Mouse (Mus musculus): Measurements from ENCODE around the gene Gbgt1. TPM values are rescaled to one million over a fixed set of nuclear protein-coding genes. Genes with fewer than 3 reads are reported as not detected.
A peak's percentile ranks its signal among the peaks of the same experiment; 100 is the strongest.

Gene Gbgt1
- not detected in 2 replicates for polyA plus RNA-seq (2014; fragmentation: Nextera tagmentation; extraction: Ambion mirVana)

- no peak within 1 kb of the TSS for H3K27ac ChIP-seq (replicated peaks in 1 of 2; ENCODE audit: control insufficient read depth in 1 of 2, insufficient read depth in 1 of 2, low read depth in 2 of 2, low read length in 2 of 2)
- no peak for ATAC-seq (ENCODE audit: insufficient number of reproducible peaks, insufficient read depth, low FRiP score, low read depth)
- no peaks in the 10 kb centered on the region for H3K27me3 ChIP-seq (ENCODE audit: control insufficient read depth, insufficient read depth, low read length)
- no peaks in the 10 kb centered on the region for H3K4me1 ChIP-seq (ENCODE audit: control insufficient read depth in 2 of 2, insufficient read depth in 2 of 2, low read length in 2 of 2)
- 73% methylated on average over 5 of the region's 5 CpGs for WGBS
- H3K36me3 ChIP-seq (ENCODE audit: control insufficient read depth, insufficient read depth, low read length) = no peaks in the 10 kb centered on the region
- H3K9me3 ChIP-seq (ENCODE audit: control insufficient read depth, low read length) = no peaks in the 10 kb centered on the region
- no peak within 1 kb of the TSS for H3K4me3 ChIP-seq (ENCODE audit: control insufficient read depth in 1 of 2, insufficient read depth in 1 of 2, low read depth in 1 of 2, low read length in 2 of 2)
- H3K4me2 ChIP-seq (ENCODE audit: low read length) = no peak within 1 kb of the TSS
- H3K9ac ChIP-seq (ENCODE audit: low read length) = no peak within 1 kb of the TSS
These were observed at the start of gene Gbgt1 for GRCm38 (mm10) chr2:28496671-28497070. Gene Gbgt1, plus strand, starts transcription at chr2:28496891.

DNA sequence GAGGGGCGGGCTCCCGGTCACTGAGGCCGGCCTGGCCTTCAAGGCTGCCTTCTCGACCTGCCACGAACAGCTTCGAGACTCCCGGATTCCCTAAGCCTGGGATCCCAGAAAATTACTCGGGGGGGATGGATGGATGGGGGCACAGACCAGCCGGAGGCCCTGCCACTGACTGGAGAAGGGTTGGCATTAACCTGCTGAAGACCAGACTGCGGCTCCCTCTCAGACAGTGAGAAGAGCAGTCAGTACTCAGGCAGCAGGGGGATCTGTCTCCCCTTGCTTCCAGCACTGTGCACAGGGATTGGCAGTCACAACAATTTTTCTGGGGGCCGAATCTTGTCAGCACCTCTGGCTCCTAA is 49.4 kb upstream of the Gbgt1 start:
- H3K9ac ChIP-seq (ENCODE audit: low read length) = peak overlapping the region; percentile 85
- peaks cover 20% of the 10 kb centered on the region for H3K36me3 ChIP-seq (ENCODE audit: control insufficient read depth, insufficient read depth, low read length)
- peaks cover 7% of the 10 kb centered on the region; the same call in 1 of the 2 replicates for H3K27me3 ChIP-seq (ENCODE audit: control insufficient read depth, insufficient read depth, low read length)
- peak overlapping the region in 1 of 2 experiments; percentile 62; a peak in 1 of 4 replicates for H3K27ac ChIP-seq (replicated peaks in 1 of 2; ENCODE audit: control insufficient read depth in 1 of 2, insufficient read depth in 1 of 2, low read depth in 2 of 2, low read length in 2 of 2)
- peak; percentile 24; the same call in 1 of the 2 replicates for ATAC-seq (ENCODE audit: insufficient number of reproducible peaks, insufficient read depth, low FRiP score, low read depth)
- peak overlapping the region; percentile 97 for H3K4me2 ChIP-seq (ENCODE audit: low read length)
- H3K4me3 ChIP-seq (ENCODE audit: control insufficient read depth in 1 of 2, insufficient read depth in 1 of 2, low read depth in 1 of 2, low read length in 2 of 2) = peak overlapping the region; percentile 74 to 75
- WGBS = 6% methylated on average over 11 of the region's 11 CpGs
- no peaks in the 10 kb centered on the region for H3K9me3 ChIP-seq (ENCODE audit: control insufficient read depth, low read length)
- H3K4me1 ChIP-seq (ENCODE audit: control insufficient read depth in 2 of 2, insufficient read depth in 2 of 2, low read length in 2 of 2) = peaks cover 4% of the 10 kb centered on the region in 2 experiments; a peak in 2 of 4 replicates

GRCm38 (mm10) chr2:28451663-28452062 is 45.0 kb upstream of the Gbgt1 start:
- H3K4me1 ChIP-seq (ENCODE audit: control insufficient read depth in 2 of 2, insufficient read depth in 2 of 2, low read length in 2 of 2) = peaks cover 0 to 2% of the 10 kb centered on the region in 2 experiments; a peak in 1 of 4 replicates
- H3K36me3 ChIP-seq (ENCODE audit: control insufficient read depth, insufficient read depth, low read length) = peaks cover 32% of the 10 kb centered on the region
- H3K27me3 ChIP-seq (ENCODE audit: control insufficient read depth, insufficient read depth, low read length) = no peaks in the 10 kb centered on the region
- no peak overlapping the region for H3K4me2 ChIP-seq (ENCODE audit: low read length)
- no peaks in the 10 kb centered on the region for H3K9me3 ChIP-seq (ENCODE audit: control insufficient read depth, low read length)
- H3K9ac ChIP-seq (ENCODE audit: low read length) = no peak overlapping the region
- H3K27ac ChIP-seq (replicated peaks in 1 of 2; ENCODE audit: control insufficient read depth in 1 of 2, insufficient read depth in 1 of 2, low read depth in 2 of 2, low read length in 2 of 2) = no peak overlapping the region
- no peak for ATAC-seq (ENCODE audit: insufficient number of reproducible peaks, insufficient read depth, low FRiP score, low read depth)
- WGBS = 81% methylated on average over 11 of the region's 11 CpGs
- H3K4me3 ChIP-seq (ENCODE audit: control insufficient read depth in 1 of 2, insufficient read depth in 1 of 2, low read depth in 1 of 2, low read length in 2 of 2) = no peak overlapping the region

- Histone ChIP-seq H3K9ac (ENCODE audit: low read length) (no peak overlapping the region), H3K27me3 (ENCODE audit: control insufficient read depth, insufficient read depth, low read length) (no peaks in the 10 kb centered on the region), H3K9me3 (ENCODE audit: control insufficient read depth, low read length) (no peaks in the 10 kb centered on the region), H3K27ac (replicated peaks in 1 of 2; ENCODE audit: control insufficient read depth in 1 of 2, insufficient read depth in 1 of 2, low read depth in 2 of 2, low read length in 2 of 2) (no peak overlapping the region), H3K4me1 (ENCODE audit: control insufficient read depth in 2 of 2, insufficient read depth in 2 of 2, low read length in 2 of 2) (no peaks in the 10 kb centered on the region), H3K4me2 (ENCODE audit: low read length) (no peak overlapping the region), H3K4me3 (ENCODE audit: control insufficient read depth in 1 of 2, insufficient read depth in 1 of 2, low read depth in 1 of 2, low read length in 2 of 2) (no peak overlapping the region), H3K36me3 (ENCODE audit: control insufficient read depth, insufficient read depth, low read length) (peaks cover 32% of the 10 kb centered on the region)
- 80% methylated on average over 6 of the region's 6 CpGs for WGBS
- ATAC-seq (ENCODE audit: insufficient number of reproducible peaks, insufficient read depth, low FRiP score, low read depth) = no peak
These were observed 43.2 kb upstream of the Gbgt1 start for GRCm38 (mm10) chr2:28453539-28453938.

DNA sequence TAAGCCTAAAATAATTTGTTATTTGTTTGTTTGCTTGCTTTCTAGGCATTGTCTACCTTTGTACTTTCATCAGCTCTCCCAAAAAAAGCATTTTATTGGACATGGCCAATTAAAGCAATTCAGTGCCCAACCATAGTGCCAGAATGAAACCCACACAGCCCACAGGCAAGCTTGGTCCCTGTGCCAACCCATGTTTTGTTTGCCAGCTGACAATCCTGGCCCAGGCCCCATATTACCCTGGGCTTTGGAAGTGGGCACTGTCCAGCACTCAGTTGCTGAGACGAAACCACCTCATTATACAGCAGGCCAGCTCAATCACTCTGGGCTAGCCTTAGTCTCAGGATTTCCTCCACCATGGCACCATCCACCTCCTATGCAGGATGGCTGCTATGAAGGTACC is 40.1 kb upstream of the Gbgt1 start:
- Histone ChIP-seq H3K4me1 (ENCODE audit: control insufficient read depth in 2 of 2, insufficient read depth in 2 of 2, low read length in 2 of 2) (no peaks in the 10 kb centered on the region), H3K27ac (replicated peaks in 1 of 2; ENCODE audit: control insufficient read depth in 1 of 2, insufficient read depth in 1 of 2, low read depth in 2 of 2, low read length in 2 of 2) (no peak overlapping the region), H3K4me2 (ENCODE audit: low read length) (no peak overlapping the region), H3K9ac (ENCODE audit: low read length) (no peak overlapping the region), H3K36me3 (ENCODE audit: control insufficient read depth, insufficient read depth, low read length) (peaks cover 19% of the 10 kb centered on the region; the same call in 1 of the 2 replicates), H3K27me3 (ENCODE audit: control insufficient read depth, insufficient read depth, low read length) (no peaks in the 10 kb centered on the region), H3K9me3 (ENCODE audit: control insufficient read depth, low read length) (no peaks in the 10 kb centered on the region), H3K4me3 (ENCODE audit: control insufficient read depth in 1 of 2, insufficient read depth in 1 of 2, low read depth in 1 of 2, low read length in 2 of 2) (no peak overlapping the region)
- ATAC-seq (ENCODE audit: insufficient number of reproducible peaks, insufficient read depth, low FRiP score, low read depth) = no peak
- 62% methylated on average over 1 of the region's 1 CpGs for WGBS

DNA sequence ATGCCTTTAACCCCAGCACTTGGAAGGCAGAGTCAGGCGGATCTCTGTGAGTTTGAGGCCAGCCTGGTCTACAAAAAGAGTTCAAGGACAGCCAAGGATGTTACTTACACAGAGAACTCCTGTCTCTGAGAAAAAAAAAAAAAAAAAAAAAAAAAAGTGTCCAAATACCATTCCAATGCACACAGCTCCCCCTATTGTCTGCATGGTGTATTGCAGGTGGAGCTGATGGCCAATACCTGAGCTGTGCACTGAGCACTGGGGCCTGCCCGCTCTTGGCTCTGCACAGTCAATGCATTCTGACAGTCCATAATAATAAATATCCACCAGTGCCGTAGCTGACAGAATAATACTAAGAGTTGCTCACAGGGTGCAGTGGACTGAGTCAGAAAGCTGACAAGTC is 32.8 kb upstream of the Gbgt1 start:
- WGBS = 43% methylated on average over 3 of the region's 3 CpGs
- Histone ChIP-seq H3K4me1 (ENCODE audit: control insufficient read depth in 2 of 2, insufficient read depth in 2 of 2, low read length in 2 of 2) (peaks cover 8 to 11% of the 10 kb centered on the region in 2 experiments), H3K4me2 (ENCODE audit: low read length) (no peak overlapping the region), H3K27me3 (ENCODE audit: control insufficient read depth, insufficient read depth, low read length) (peaks cover 17% of the 10 kb centered on the region), H3K9me3 (ENCODE audit: control insufficient read depth, low read length) (no peaks in the 10 kb centered on the region), H3K27ac (replicated peaks in 1 of 2; ENCODE audit: control insufficient read depth in 1 of 2, insufficient read depth in 1 of 2, low read depth in 2 of 2, low read length in 2 of 2) (no peak overlapping the region), H3K36me3 (ENCODE audit: control insufficient read depth, insufficient read depth, low read length) (no peaks in the 10 kb centered on the region; the same call in 1 of the 2 replicates), H3K4me3 (ENCODE audit: control insufficient read depth in 1 of 2, insufficient read depth in 1 of 2, low read depth in 1 of 2, low read length in 2 of 2) (no peak overlapping the region), H3K9ac (ENCODE audit: low read length) (no peak overlapping the region)
- ATAC-seq (ENCODE audit: insufficient number of reproducible peaks, insufficient read depth, low FRiP score, low read depth) = no peak

DNA sequence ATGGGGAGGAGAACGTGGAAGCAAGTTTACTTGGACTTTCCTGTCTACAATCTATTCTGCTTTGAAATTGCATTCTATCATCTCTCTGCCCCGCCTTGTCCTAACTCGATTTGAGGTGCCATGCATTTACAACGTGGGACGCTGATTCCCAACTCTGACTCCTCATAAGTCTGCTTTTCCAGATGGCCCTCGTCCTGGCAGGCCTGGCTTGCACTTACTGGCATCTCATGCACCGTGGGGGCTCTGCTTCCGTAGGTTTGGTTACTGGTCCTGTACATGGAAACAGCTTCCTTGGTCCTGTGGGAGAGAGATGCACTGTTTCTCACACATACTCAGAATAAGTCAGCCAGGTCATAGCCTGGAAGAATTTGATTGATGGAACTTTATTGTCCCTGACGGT is 31.8 kb upstream of the Gbgt1 start:
- Histone ChIP-seq H3K27ac (replicated peaks in 1 of 2; ENCODE audit: control insufficient read depth in 1 of 2, insufficient read depth in 1 of 2, low read depth in 2 of 2, low read length in 2 of 2) (no peak overlapping the region), H3K9me3 (ENCODE audit: control insufficient read depth, low read length) (no peaks in the 10 kb centered on the region), H3K36me3 (ENCODE audit: control insufficient read depth, insufficient read depth, low read length) (peaks cover 10% of the 10 kb centered on the region), H3K4me3 (ENCODE audit: control insufficient read depth in 1 of 2, insufficient read depth in 1 of 2, low read depth in 1 of 2, low read length in 2 of 2) (no peak overlapping the region), H3K4me2 (ENCODE audit: low read length) (no peak overlapping the region), H3K27me3 (ENCODE audit: control insufficient read depth, insufficient read depth, low read length) (peaks cover 17% of the 10 kb centered on the region), H3K9ac (ENCODE audit: low read length) (no peak overlapping the region), H3K4me1 (ENCODE audit: control insufficient read depth in 2 of 2, insufficient read depth in 2 of 2, low read length in 2 of 2) (peaks cover 8 to 13% of the 10 kb centered on the region in 2 experiments)
- ATAC-seq (ENCODE audit: insufficient number of reproducible peaks, insufficient read depth, low FRiP score, low read depth) = no peak
- WGBS = 78% methylated on average over 9 of the region's 9 CpGs
